Mouse (Mus musculus): Measurements from ENCODE around the gene Zfp511.

DNA sequence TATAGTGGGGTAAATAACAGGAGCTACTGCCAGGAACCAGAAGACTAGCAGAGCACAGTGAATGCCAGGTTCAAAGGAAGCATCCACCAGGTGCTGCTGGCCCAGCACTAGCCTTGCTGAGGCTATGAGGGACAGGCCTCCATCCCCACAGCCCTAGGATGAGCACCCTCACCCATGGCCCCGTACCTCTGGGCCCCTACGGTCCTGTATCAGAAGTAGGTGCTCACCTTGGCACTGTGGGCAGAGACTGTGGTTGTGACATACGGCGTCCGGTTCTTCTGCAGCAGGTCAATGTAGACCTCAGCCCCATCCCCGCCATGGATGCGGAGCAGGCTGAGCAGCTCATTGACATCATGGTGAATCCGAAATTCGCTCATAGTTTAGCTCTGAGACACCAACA lies 2.8 kb upstream of the Zfp511 start:
- TF ChIP-seq GATA1 (IDR thresholded peaks at IDR 0.05; ENCODE audit: borderline replicate concordance, low read length) (no peak), FLI1 (IDR thresholded peaks at IDR 0.05; ENCODE audit: low read length) (no peak)
